Mouse (Mus musculus) forebrain, embryonic 13.5 days (tissue): ENCODE results near the gene Cenpf. TPM values are rescaled to one million over a fixed set of nuclear protein-coding genes. Genes with fewer than 3 reads are reported as not detected.
"Not testable (repeated sequence)": the region's sequence is repeated elsewhere in the genome, so short reads cannot be mapped to it uniquely, and the experiment has no call there.

Experiments
- ATAC-seq: fragments of 200-750 bp; cut with Nextera tagmentation; 2 replicates; pipeline ENCODE4 v1.8.0; 2017
- H3K27ac ChIP-seq: fragments of 300-500 bp; sonication (generic); 2 replicates; pipeline ENCODE4 v1.5.1; 2015; ENCODE audit warnings: inconsistent platforms, mild to moderate bottlenecking, moderate library complexity
- H3K27me3 ChIP-seq: fragments of 300-500 bp; sonication (generic); 2 replicates; pipeline ENCODE4 v1.6.1; 2015; ENCODE audit warnings: mild to moderate bottlenecking, inconsistent platforms
- H3K36me3 ChIP-seq: fragments of 300-500 bp; sonication (generic); 2 replicates; pipeline ENCODE4 v1.6.1; 2015; ENCODE audit warnings: mild to moderate bottlenecking, inconsistent platforms; ENCODE audit not compliant: poor library complexity, severe bottlenecking
- H3K4me1 ChIP-seq: fragments of 300-500 bp; sonication (generic); 2 replicates; pipeline ENCODE4 v1.6.1; 2015; ENCODE audit warnings: inconsistent platforms
- H3K4me2 ChIP-seq: fragments of 300-500 bp; sonication (generic); 2 replicates; pipeline ENCODE4 v1.6.1; 2015; ENCODE audit warnings: inconsistent platforms, mild to moderate bottlenecking, moderate library complexity
- H3K4me3 ChIP-seq: fragments of 300-500 bp; sonication (generic); 2 replicates; pipeline ENCODE4 v1.5.1; 2015; ENCODE audit warnings: mild to moderate bottlenecking, inconsistent platforms
- H3K9ac ChIP-seq: fragments of 300-500 bp; sonication (generic); 2 replicates; pipeline ENCODE4 v1.6.1; 2015; ENCODE audit warnings: mild to moderate bottlenecking, inconsistent platforms
- H3K9me3 ChIP-seq: fragments of 300-500 bp; sonication (generic); replicated peaks from 2 replicates; pipeline ENCODE4 v1.6.1; 2016; ENCODE audit warnings: inconsistent platforms
- WGBS: fragments of 180-500 bp; shearing (Covaris S2); methylation state at CpG from one replicate; pipeline ENCODE4 v1.1.7; 2015; 5-methylcytosine and 5-hydroxymethylcytosine counted together
- polyA plus RNA-seq: library from polyadenylated mRNA; unstranded; fragments of >200 nt; fragmentation: Nextera tagmentation; extraction: Ambion mirVana; gene quantifications from 2 replicates; pipeline ENCODE4 v1.2.1, GENCODE M21; 2015

The Cenpf gene
- polyA plus RNA-seq, 1 experiment from 2014 or later, result 119 TPM

- Histone ChIP-seq H3K9me3 (no peaks in the 10 kb centered on the region), H3K36me3 (no peaks in the 10 kb centered on the region), H3K4me1 (no peaks in the 10 kb centered on the region), H3K27ac (no peak overlapping the region), H3K9ac (no peak overlapping the region), H3K4me3 (no peak overlapping the region), H3K27me3 (no peaks in the 10 kb centered on the region), H3K4me2 (no peak overlapping the region)
- no peak for ATAC-seq
- 73% methylated on average over 8 of the region's 8 CpGs for WGBS
Measured at GRCm38 (mm10) chr1:189709001-189709400, 21.1 kb upstream of the Cenpf start.

GRCm38 (mm10) chr1:189707419-189707818, 19.5 kb upstream of the Cenpf start:
- no peaks in the 10 kb centered on the region for H3K4me1 ChIP-seq
- H3K9me3 ChIP-seq, result no peaks in the 10 kb centered on the region
- H3K9ac ChIP-seq, result no peak overlapping the region; the same call in 1 of the 2 replicates
- no peaks in the 10 kb centered on the region; the same call in 1 of the 2 replicates for H3K27me3 ChIP-seq
- H3K4me3 ChIP-seq, result no peak overlapping the region
- ATAC-seq, result no peak
- H3K4me2 ChIP-seq, result no peak overlapping the region
- 41% methylated on average over 5 of the region's 5 CpGs for WGBS
- H3K27ac ChIP-seq, result no peak overlapping the region
- no peaks in the 10 kb centered on the region for H3K36me3 ChIP-seq

DNA sequence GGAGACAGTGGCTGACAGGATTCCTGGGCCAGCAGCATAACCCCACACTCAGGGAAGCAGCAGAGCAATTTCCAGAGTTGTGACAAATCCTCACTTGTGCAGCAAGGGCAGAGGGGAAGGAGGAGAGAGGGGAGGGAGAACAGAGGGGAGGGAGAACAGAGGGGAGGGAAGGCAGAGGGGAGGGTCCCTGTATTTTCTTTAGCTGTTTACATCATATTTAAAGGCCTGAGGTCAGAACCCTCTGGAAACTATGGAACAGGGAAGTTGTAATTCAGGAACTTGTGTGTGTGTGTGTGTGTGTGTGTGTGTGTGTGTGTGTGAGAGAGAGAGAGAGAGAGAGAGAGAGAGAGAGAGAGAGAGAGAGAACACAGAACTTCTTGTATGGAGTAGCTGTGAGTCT, 19.1 kb upstream of the Cenpf start:
- Histone ChIP-seq H3K4me3 (no peak overlapping the region), H3K9me3 (no peaks in the 10 kb centered on the region), H3K36me3 (no peaks in the 10 kb centered on the region), H3K9ac (no peak overlapping the region), H3K4me2 (no peak overlapping the region), H3K27me3 (no peaks in the 10 kb centered on the region; the same call in 1 of the 2 replicates), H3K27ac (no peak overlapping the region), H3K4me1 (no peaks in the 10 kb centered on the region)
- ATAC-seq, result no peak

- Histone ChIP-seq H3K4me2 (no peak overlapping the region), H3K27ac (no peak overlapping the region), H3K9ac (no peak overlapping the region), H3K27me3 (no peaks in the 10 kb centered on the region; the same call in 1 of the 2 replicates), H3K4me1 (no peaks in the 10 kb centered on the region), H3K36me3 (no peaks in the 10 kb centered on the region), H3K9me3 (no peaks in the 10 kb centered on the region), H3K4me3 (no peak overlapping the region)
- WGBS, result 83% methylated on average over 12 of the region's 12 CpGs
- no peak for ATAC-seq
Measured at GRCm38 (mm10) chr1:189706040-189706645, 18.3 kb upstream of the Cenpf start.

DNA sequence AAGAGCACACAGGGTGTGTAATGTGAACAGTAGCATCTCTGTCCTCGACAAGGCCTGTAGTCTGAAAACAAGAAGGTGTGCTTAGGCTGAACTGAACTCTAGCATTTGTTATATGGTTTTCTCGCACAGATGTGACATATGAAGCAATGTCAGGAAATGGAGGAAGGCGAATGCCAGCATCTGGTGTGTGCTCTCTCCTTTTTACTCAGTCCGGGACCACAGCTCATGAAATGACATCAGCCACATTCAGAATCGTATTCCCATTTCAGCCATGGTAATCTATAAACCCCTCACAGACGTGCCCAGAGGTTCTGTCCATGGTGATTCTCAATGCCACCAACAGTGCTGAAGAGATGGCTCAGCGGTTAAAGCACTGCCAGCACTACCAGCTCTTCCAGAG, 15.7 kb upstream of the Cenpf start:
- no peak for ATAC-seq
- no peaks in the 10 kb centered on the region for H3K9me3 ChIP-seq
- peaks cover 8% of the 10 kb centered on the region for H3K27me3 ChIP-seq
- WGBS, result 81% methylated on average over 7 of the region's 7 CpGs
- H3K9ac ChIP-seq, result no peak overlapping the region
- H3K36me3 ChIP-seq, result no peaks in the 10 kb centered on the region
- no peak overlapping the region for H3K4me2 ChIP-seq
- no peak overlapping the region for H3K27ac ChIP-seq
- H3K4me3 ChIP-seq, result no peak overlapping the region
- no peaks in the 10 kb centered on the region for H3K4me1 ChIP-seq

- Histone ChIP-seq H3K4me2 (no peak overlapping the region), H3K27me3 (peaks cover 8% of the 10 kb centered on the region), H3K4me1 (no peaks in the 10 kb centered on the region), H3K27ac (no peak overlapping the region), H3K36me3 (no peaks in the 10 kb centered on the region), H3K9me3 (no peaks in the 10 kb centered on the region), H3K4me3 (no peak overlapping the region), H3K9ac (no peak overlapping the region)
- ATAC-seq, result no peak
- WGBS, result 49% methylated on average over 7 of the region's 7 CpGs
Measured at GRCm38 (mm10) chr1:189703156-189703555, 15.3 kb upstream of the Cenpf start.

GRCm38 (mm10) chr1:189700990-189701389, 13.1 kb upstream of the Cenpf start:
- Histone ChIP-seq H3K27ac (no peak overlapping the region), H3K9ac (no peak overlapping the region), H3K4me3 (no peak overlapping the region), H3K4me1 (no peaks in the 10 kb centered on the region), H3K27me3 (peaks cover 8% of the 10 kb centered on the region), H3K9me3 (no peaks in the 10 kb centered on the region), H3K4me2 (no peak overlapping the region), H3K36me3 (no peaks in the 10 kb centered on the region)
- 1% methylated on average over 6 of the region's 6 CpGs for WGBS
- ATAC-seq, result peak; percentile 70; the same call in 1 of the 2 replicates

- no peak for ATAC-seq
- H3K4me1 ChIP-seq, result no peaks in the 10 kb centered on the region
- no peaks in the 10 kb centered on the region for H3K36me3 ChIP-seq
- H3K4me3 ChIP-seq, result no peak overlapping the region
- 81% methylated on average over 6 of the region's 6 CpGs for WGBS
- no peak overlapping the region for H3K4me2 ChIP-seq
- no peaks in the 10 kb centered on the region for H3K9me3 ChIP-seq
- H3K27ac ChIP-seq, result no peak overlapping the region
- H3K27me3 ChIP-seq, result peaks cover 8% of the 10 kb centered on the region
- no peak overlapping the region for H3K9ac ChIP-seq
Measured at GRCm38 (mm10) chr1:189700186-189700585, 12.3 kb upstream of the Cenpf start.

GRCm38 (mm10) chr1:189698416-189698815, 10.5 kb upstream of the Cenpf start:
- ATAC-seq, result peak; percentile 19; the same call in 1 of the 2 replicates
- H3K4me3 ChIP-seq, result no peak overlapping the region
- peaks cover 8% of the 10 kb centered on the region for H3K27me3 ChIP-seq
- H3K4me1 ChIP-seq, result no peaks in the 10 kb centered on the region
- WGBS, result 73% methylated on average over 4 of the region's 4 CpGs
- no peaks in the 10 kb centered on the region for H3K9me3 ChIP-seq
- H3K9ac ChIP-seq, result no peak overlapping the region
- no peaks in the 10 kb centered on the region for H3K36me3 ChIP-seq
- H3K27ac ChIP-seq, result no peak overlapping the region
- H3K4me2 ChIP-seq, result no peak overlapping the region

- Histone ChIP-seq H3K9me3 (no peaks in the 10 kb centered on the region), H3K9ac (no peak overlapping the region), H3K27ac (no peak overlapping the region), H3K36me3 (no peaks in the 10 kb centered on the region), H3K4me2 (no peak overlapping the region), H3K27me3 (peaks cover 6% of the 10 kb centered on the region), H3K4me1 (no peaks in the 10 kb centered on the region), H3K4me3 (no peak overlapping the region)
- no peak for ATAC-seq
Measured at GRCm38 (mm10) chr1:189695321-189695720, 7.4 kb upstream of the Cenpf start.

DNA sequence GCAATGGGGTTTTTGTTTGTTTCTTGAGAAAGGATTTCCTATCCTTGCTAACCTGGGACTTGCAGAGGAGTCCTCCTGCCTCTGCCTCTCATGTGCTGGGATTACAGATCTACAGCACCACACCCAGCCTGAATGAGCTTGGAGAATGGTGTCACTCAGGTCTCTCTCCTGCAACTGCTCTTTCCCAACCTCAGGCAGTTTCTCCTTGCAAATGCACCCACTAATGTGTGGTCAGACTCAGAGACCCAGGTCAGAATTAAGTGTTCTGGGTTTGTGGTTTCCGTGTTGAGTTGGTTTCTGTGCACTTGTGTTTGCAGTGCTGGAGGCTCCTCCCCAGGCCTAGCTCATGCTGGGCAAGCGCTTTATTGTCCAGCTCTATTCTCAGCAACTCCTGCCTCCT, 6.5 kb upstream of the Cenpf start:
- H3K36me3 ChIP-seq, result no peaks in the 10 kb centered on the region
- ATAC-seq, result no peak
- H3K4me3 ChIP-seq, result no peak overlapping the region
- H3K9me3 ChIP-seq, result no peaks in the 10 kb centered on the region
- H3K4me2 ChIP-seq, result no peak overlapping the region
- H3K27me3 ChIP-seq, result no peaks in the 10 kb centered on the region
- H3K9ac ChIP-seq, result no peak overlapping the region
- H3K4me1 ChIP-seq, result peaks cover 9% of the 10 kb centered on the region
- 88% methylated on average over 2 of the region's 2 CpGs for WGBS
- no peak overlapping the region for H3K27ac ChIP-seq

GRCm38 (mm10) chr1:189692442-189692841, 4.6 kb upstream of the Cenpf start:
- 43% methylated on average over 3 of the region's 3 CpGs for WGBS
- not testable (repeated sequence) for H3K4me2 ChIP-seq, H3K9me3 ChIP-seq, H3K9ac ChIP-seq, H3K27me3 ChIP-seq, H3K4me3 ChIP-seq, H3K36me3 ChIP-seq, H3K27ac ChIP-seq, ATAC-seq
- peaks cover 21% of the 10 kb centered on the region for H3K4me1 ChIP-seq
